Mouse (Mus musculus) liver, postnatal 0 days (tissue): ENCODE results near the gene Dctn2.

Experiments
- CTCF ChIP-seq: sonication (generic); IDR thresholded peaks from 2 replicates; pipeline ENCODE4 v1.5.1; 2016; ENCODE audit warnings: antibody characterized with exemption, low read depth
- EP300 ChIP-seq: IDR thresholded peaks from 2 replicates; pipeline ENCODE4 v1.6.1; 2016; ENCODE audit warnings: antibody characterized with exemption, low read depth, mild to moderate bottlenecking

DNA sequence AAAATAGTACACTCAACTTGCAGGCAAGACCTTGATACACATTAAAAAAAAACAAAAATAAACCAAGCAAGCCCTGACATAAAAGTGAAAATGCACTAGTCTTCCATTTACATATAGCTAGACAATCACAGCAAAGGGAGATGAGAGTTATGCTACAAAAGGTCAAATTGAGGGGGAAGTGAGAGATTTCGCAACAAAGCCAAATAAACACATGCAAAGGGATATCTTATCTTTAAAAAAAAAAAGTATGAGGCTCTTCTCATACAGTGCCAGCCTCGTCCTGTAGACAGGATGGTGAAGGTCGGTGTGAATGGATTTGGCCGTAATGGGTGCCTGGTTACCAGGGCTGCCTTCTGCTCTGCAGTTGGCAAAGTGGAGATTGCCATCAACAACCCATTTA lies 46.7 kb downstream of the Dctn2 start:
- TF ChIP-seq CTCF = no peak
- TF ChIP-seq EP300 = no peak
